In the genomic region with DNA sequence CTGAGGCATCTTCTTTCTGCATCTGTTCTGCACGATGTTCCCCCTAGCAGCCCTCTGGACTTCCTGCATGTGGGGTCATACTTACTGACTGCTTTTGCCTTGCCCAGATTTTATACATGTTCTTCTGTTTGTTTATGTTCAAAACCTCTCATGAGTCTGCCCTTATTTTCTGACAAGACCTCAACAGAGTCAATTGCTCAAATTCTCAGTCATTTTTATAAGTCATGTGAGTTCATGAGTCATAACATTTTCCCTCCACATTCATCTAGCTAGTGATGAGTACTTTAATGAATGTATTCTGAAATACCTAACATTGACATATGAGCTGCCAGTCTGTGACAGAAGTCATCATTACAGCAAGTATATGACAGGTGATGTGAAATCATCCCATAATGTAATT, we compare ENCODE assay signal across 29 mouse cellular contexts. TPM values are rescaled to one million over a fixed set of nuclear protein-coding genes. Genes with fewer than 3 reads are reported as not detected.
DNase-seq lines count a peak whose midpoint lies in the region; ATAC-seq and TF ChIP-seq lines count a peak whose summit lies in the region.
"Had no signal": no experiment of that assay in that cellular context is flagged by ENCODE, and none has a peak within 500 bp of the region (broad histone marks: within the 10 kb centered on the region; RNA-seq: fewer than 3 reads in every experiment).

No protein-coding gene starts in this region.

- TF ChIP-seq CTCF in embryonic fibroblast, embryonic 13.5 days (IDR thresholded peaks at IDR 0.05; ENCODE audit: borderline replicate concordance, insufficient read depth, low read length), result no peak
- TF ChIP-seq CTCF in left cerebral cortex, adult 2 months (IDR thresholded peaks at IDR 0.05), result no peak

- no peaks in the 10 kb centered on the region for H3K9me3 ChIP-seq in kidney, embryonic 15.5 days (replicated peaks)
- H3K9me3 ChIP-seq in kidney, embryonic 14.5 days (ENCODE audit: control insufficient read depth, low read length), result no peaks in the 10 kb centered on the region
- no peaks in the 10 kb centered on the region for H3K9me3 ChIP-seq in limb, embryonic 13.5 days
- H3K9me3 ChIP-seq: forebrain, embryonic 15.5 days; heart, embryonic 12.5 days; stomach, embryonic 15.5 days had no signal

- no peak for ATAC-seq in kidney, embryonic 15.5 days (replicated peaks; ENCODE audit: low FRiP score)
- ATAC-seq in kidney, embryonic 14.5 days (ENCODE audit: low FRiP score, low TSS enrichment), result no peak
- no peak for ATAC-seq in limb, embryonic 13.5 days (ENCODE audit: low FRiP score, low read depth)
- ATAC-seq: forebrain, embryonic 15.5 days; inflammation-experienced regulatory T-cells, adult 6 months had no signal

- intact Hi-C loops in gastrocnemius, postnatal 36 days (cut with DNase I), result no loop called here
- intact Hi-C loops in left cerebral cortex, postnatal 14 days (cut with DNase I), result no loop called here
- intact Hi-C loops in left cerebral cortex, adult 2 months (cut with DNase I), result no loop called here

- no peaks in the 10 kb centered on the region for H3K27me3 ChIP-seq in kidney, embryonic 15.5 days
- H3K27me3 ChIP-seq in kidney, embryonic 14.5 days (ENCODE audit: control insufficient read depth, insufficient read depth, low read length), result no peaks in the 10 kb centered on the region
- no peaks in the 10 kb centered on the region for H3K27me3 ChIP-seq in limb, embryonic 13.5 days
- H3K27me3 ChIP-seq: CH12.LX; forebrain, embryonic 15.5 days; heart, embryonic 12.5 days; stomach, embryonic 15.5 days had no signal

- H3K4me1 ChIP-seq in kidney, embryonic 15.5 days, result peaks cover 27% of the 10 kb centered on the region
- peaks cover 12% of the 10 kb centered on the region for H3K4me1 ChIP-seq in kidney, embryonic 14.5 days (ENCODE audit: control insufficient read depth, insufficient read depth, low read length)
- H3K4me1 ChIP-seq in embryonic fibroblast, embryonic 13.5 days (ENCODE audit: control insufficient read depth, insufficient read depth, low read length), result peaks cover 4% of the 10 kb centered on the region
- H3K4me1 ChIP-seq in limb, embryonic 13.5 days, result peaks cover 44% of the 10 kb centered on the region

- no peak for TF ChIP-seq POLR2A in embryonic fibroblast, embryonic 13.5 days (IDR thresholded peaks at IDR 0.05; ENCODE audit: low read depth, low read length)

- H3K9ac ChIP-seq in kidney, embryonic 15.5 days, result no peak overlapping the region
- no peak overlapping the region for H3K9ac ChIP-seq in kidney, embryonic 14.5 days (ENCODE audit: low read depth, low read length)
- H3K9ac ChIP-seq in limb, embryonic 13.5 days, result no peak overlapping the region
- H3K9ac ChIP-seq: forebrain, embryonic 15.5 days; heart, embryonic 12.5 days; hindbrain, embryonic 14.5 days; liver, embryonic 14.5 days; stomach, embryonic 15.5 days had no signal

- no peak overlapping the region for H3K4me3 ChIP-seq in kidney, embryonic 15.5 days (replicated peaks)
- no peak overlapping the region for H3K4me3 ChIP-seq in kidney, embryonic 14.5 days (ENCODE audit: low read length)
- no peak overlapping the region for H3K4me3 ChIP-seq in embryonic fibroblast, embryonic 13.5 days (ENCODE audit: insufficient read depth, low read length)
- H3K4me3 ChIP-seq in limb, embryonic 13.5 days, result no peak overlapping the region
- H3K4me3 ChIP-seq in left cerebral cortex, adult 2 months, result no peak overlapping the region
- H3K4me3 ChIP-seq: forebrain, embryonic 15.5 days; gastrocnemius, adult 2 months; heart, adult 2 months; heart, embryonic 12.5 days; stomach, embryonic 15.5 days had no signal

- H3K36me3 ChIP-seq in kidney, embryonic 15.5 days, result peaks cover 3% of the 10 kb centered on the region; the same call in 1 of the 2 replicates
- H3K36me3 ChIP-seq in kidney, embryonic 14.5 days (ENCODE audit: control insufficient read depth, insufficient read depth, low read length), result no peaks in the 10 kb centered on the region; the same call in 1 of the 2 replicates
- H3K36me3 ChIP-seq in limb, embryonic 13.5 days, result peaks cover 7% of the 10 kb centered on the region
- H3K36me3 ChIP-seq: stomach, embryonic 15.5 days had no signal

- DNase-seq in gastrocnemius, postnatal 36 days, result no peak
- DNase-seq in left cerebral cortex, postnatal 14 days (ENCODE audit: low spot score in 2 of 2), result no peak
- DNase-seq in left cerebral cortex, adult 2 months (ENCODE audit: extremely low spot score in 1 of 2, low spot score in 2 of 2), result no peak
- DNase-seq: adrenal gland, postnatal 10 days; cerebellum, adult 9-10 months; cerebellum, postnatal 36 days; gastrocnemius, adult 2 months; heart, adult 2 months; heart, postnatal 4 days; kidney, adult 18-20 months; kidney, postnatal 4 days; liver; lung, adult 2 months; lung, postnatal 10 days; midbrain, embryonic 14.5 days; right cerebral cortex, postnatal 14 days; thymus, postnatal 14 days had no signal

- H3K4me2 ChIP-seq in kidney, embryonic 15.5 days, result no peak overlapping the region
- no peak overlapping the region for H3K4me2 ChIP-seq in kidney, embryonic 14.5 days (replicated peaks; ENCODE audit: low read depth, low read length)
- 0 out of 2 replicates have a peak overlapping the region, but pooled peaks have one; percentile 5 for H3K4me2 ChIP-seq in limb, embryonic 13.5 days (replicated peaks)
- H3K4me2 ChIP-seq: forebrain, embryonic 15.5 days; heart, embryonic 12.5 days; hindbrain, embryonic 14.5 days; stomach, embryonic 15.5 days had no signal

- peak overlapping the region; percentile 45; the same call in 1 of the 2 replicates for H3K27ac ChIP-seq in kidney, embryonic 15.5 days
- H3K27ac ChIP-seq in kidney, embryonic 14.5 days (ENCODE audit: low read depth, low read length), result no peak overlapping the region
- peak overlapping the region; percentile 82 for H3K27ac ChIP-seq in embryonic fibroblast, embryonic 13.5 days (ENCODE audit: insufficient read depth, low read length)
- peak overlapping the region; percentile 22 for H3K27ac ChIP-seq in limb, embryonic 13.5 days
- no peak overlapping the region for H3K27ac ChIP-seq in left cerebral cortex, adult 2 months
- H3K27ac ChIP-seq: forebrain, embryonic 15.5 days; gastrocnemius, adult 2 months; heart, adult 2 months; hindbrain, embryonic 14.5 days; kidney, postnatal 0 days; liver, embryonic 14.5 days; stomach, embryonic 15.5 days had no signal

- WGBS in kidney, embryonic 15.5 days, result 49% methylated on average over 1 of the region's 1 CpGs
- 45% methylated on average over 1 of the region's 1 CpGs for WGBS in kidney, embryonic 14.5 days
- 49% methylated on average over 1 of the region's 1 CpGs for WGBS in limb, embryonic 13.5 days

RNA-seq across cellular contexts. Expression of a gene that starts 3.3 kb away (rescaled TPM):
- 11.1 and 11.9 TPM in 2 replicates for polyA plus RNA-seq in kidney, embryonic 15.5 days (2015; fragmentation: Nextera tagmentation; extraction: Ambion mirVana)
- 17.6 and 18.2 TPM in 2 replicates for polyA plus RNA-seq in kidney, embryonic 14.5 days (2014; fragmentation: Nextera tagmentation; extraction: Ambion mirVana)
- polyA plus RNA-seq in embryonic fibroblast, embryonic 13.5 days (2011; ENCODE audit: insufficient read length, low read depth, missing spikeins), result 11.5 and 15.9 TPM in 2 replicates
- polyA plus RNA-seq in limb, embryonic 13.5 days (2015; fragmentation: Nextera tagmentation; extraction: Ambion mirVana), result 13.5 and 15.0 TPM in 2 replicates
- 1 to 10 TPM; 1.3 to 1.5 TPM for total RNA-seq in gastrocnemius, postnatal 36 days (2021)
- total RNA-seq in left cerebral cortex, postnatal 14 days (2021), result 1 to 10 TPM; 3.7 to 4.7 TPM
- 1 to 10 TPM; 3.8 to 5.7 TPM for total RNA-seq in left cerebral cortex, adult 2 months (2021)

RNA-seq across cellular contexts. Expression of a gene that starts 3.5 kb away (rescaled TPM):
- 93.5 and 93.9 TPM in 2 replicates for polyA plus RNA-seq in kidney, embryonic 15.5 days (2015; fragmentation: Nextera tagmentation; extraction: Ambion mirVana)
- 65.1 and 77.5 TPM in 2 replicates for polyA plus RNA-seq in kidney, embryonic 14.5 days (2014; fragmentation: Nextera tagmentation; extraction: Ambion mirVana)
- 63.1 and 139 TPM in 2 replicates for polyA plus RNA-seq in embryonic fibroblast, embryonic 13.5 days (2011; ENCODE audit: insufficient read length, low read depth, missing spikeins)
- 319 and 338 TPM in 2 replicates for polyA plus RNA-seq in limb, embryonic 13.5 days (2015; fragmentation: Nextera tagmentation; extraction: Ambion mirVana)
- total RNA-seq in gastrocnemius, postnatal 36 days (2021), result 1 to 10 TPM; 2.6 to 3.0 TPM
- total RNA-seq in left cerebral cortex, postnatal 14 days (2021), result 10 to 100 TPM; 13.7 to 17.3 TPM
- 10 to 100 TPM; 47.8 to 49.9 TPM for total RNA-seq in left cerebral cortex, adult 2 months (2021)

Comparison
In these comparisons a context has a peak if more than half of its experiments do, and no peak if none do; other contexts are left out.
1. H3K27ac ChIP-seq: peak in kidney, embryonic 15.5 days (single experiment), embryonic fibroblast, embryonic 13.5 days (single experiment) and limb, embryonic 13.5 days (single experiment); none in kidney, embryonic 14.5 days (single experiment) and left cerebral cortex, adult 2 months (single experiment).